Mouse (Mus musculus) liver, embryonic 11.5 days (tissue): ENCODE measurements around the gene Apoa2. TPM values are rescaled to one million over a fixed set of nuclear protein-coding genes. Genes with fewer than 3 reads are reported as not detected.

Experiments
- ATAC-seq: fragments of 200-750 bp; cut with Nextera tagmentation; replicated peaks from 2 replicates; pipeline ENCODE4 v1.8.0; 2017; ENCODE audit warnings: moderate number of reproducible peaks, mild to moderate bottlenecking, moderate TSS enrichment, moderate library complexity; ENCODE audit not compliant: low FRiP score
- DNase-seq: peaks from one replicate; pipeline ENCODE4 v3.0.0-alpha.2; 2017; ENCODE audit warnings: low spot score
- H3K27ac ChIP-seq: fragments of 300-500 bp; sonication (generic); 2 replicates; pipeline ENCODE4 v1.5.1; 2014; ENCODE audit warnings: mild to moderate bottlenecking, low read depth, low read length, control low read depth
- H3K27me3 ChIP-seq: fragments of 300-500 bp; sonication (generic); replicated peaks from 2 replicates; pipeline ENCODE4 v1.6.1; 2014; ENCODE audit warnings: low read length, mixed read lengths; ENCODE audit not compliant: control insufficient read depth, insufficient read depth
- H3K36me3 ChIP-seq: fragments of 300-500 bp; sonication (generic); 2 replicates; pipeline ENCODE4 v1.6.1; 2014; ENCODE audit warnings: mild to moderate bottlenecking, low read length, moderate library complexity, mixed read lengths; ENCODE audit not compliant: control insufficient read depth, insufficient read depth
- H3K4me1 ChIP-seq: fragments of 300-500 bp; sonication (generic); replicated peaks from 2 replicates; pipeline ENCODE4 v1.6.1; 2014; ENCODE audit warnings: low read length, mixed read lengths; ENCODE audit not compliant: control insufficient read depth, insufficient read depth
- H3K4me2 ChIP-seq: fragments of 300-500 bp; sonication (generic); 2 replicates; pipeline ENCODE4 v1.6.1; 2014; ENCODE audit warnings: mild to moderate bottlenecking, control low read depth, moderate library complexity
- H3K4me3 ChIP-seq: fragments of 300-500 bp; sonication (generic); 2 replicates; pipeline ENCODE4 v1.5.1; 2014; ENCODE audit warnings: low read depth, low read length, control low read depth
- H3K9ac ChIP-seq: fragments of 300-500 bp; sonication (generic); 2 replicates; pipeline ENCODE4 v1.6.1; 2014; ENCODE audit warnings: low read depth, low read length, control low read depth
- H3K9me3 ChIP-seq: fragments of 300-500 bp; sonication (generic); 2 replicates; pipeline ENCODE4 v1.6.1; 2016; ENCODE audit warnings: low read length, inconsistent platforms, mixed read lengths; ENCODE audit not compliant: control insufficient read depth
- WGBS: fragments of 180-500 bp; shearing (Covaris S2); extraction: QIAGEN DNeasy Blood & Tissue Kit; methylation state at CpG from one replicate; pipeline ENCODE4 v1.1.7; 2014; 5-methylcytosine and 5-hydroxymethylcytosine counted together
- polyA plus RNA-seq: library from polyadenylated mRNA; unstranded; fragments of >200 nt; fragmentation: Nextera tagmentation; extraction: Ambion mirVana; gene quantifications from 2 replicates; pipeline ENCODE4 v1.2.1, GENCODE M21; 2014

Apoa2 gene
- polyA plus RNA-seq, 1 experiment from 2014 or later, result 2,339 TPM

DNA sequence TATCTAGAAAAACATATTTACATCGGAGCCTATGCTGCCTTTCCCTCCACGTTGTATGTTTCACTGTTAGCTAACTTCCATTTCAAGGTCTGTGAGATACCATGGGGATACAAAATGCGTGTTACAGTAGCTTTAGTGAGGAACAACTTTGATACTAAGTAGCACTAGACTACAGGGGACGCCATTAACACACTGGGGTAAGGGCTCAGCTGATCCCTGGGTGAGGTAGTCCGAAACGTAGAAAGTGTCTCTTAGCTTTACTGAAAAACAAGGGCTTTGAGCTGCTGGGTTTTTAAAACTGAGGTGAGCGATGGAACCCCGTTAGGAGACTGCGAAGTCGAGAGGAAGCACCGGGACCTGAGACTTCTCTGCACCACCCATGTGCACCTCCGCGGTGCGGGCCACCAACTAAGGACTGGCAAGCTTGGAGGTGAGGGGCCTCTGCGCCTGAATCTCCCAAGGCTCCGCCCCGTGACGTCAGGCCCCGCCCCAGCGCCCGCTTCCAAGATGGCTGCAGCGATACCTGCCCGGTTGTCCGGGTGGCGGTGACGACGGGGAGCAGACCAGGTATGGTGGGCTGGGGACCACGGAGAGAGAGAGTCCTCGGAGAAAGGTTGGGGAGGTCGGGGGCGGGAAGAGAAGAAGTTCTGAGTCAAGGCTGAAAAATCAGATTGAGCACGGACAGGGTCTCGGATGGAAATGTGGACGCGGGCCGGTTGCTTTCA, 45.2 kb downstream of the Apoa2 start, which contains the start of gene B4galt3:
TSS of gene B4galt3 (plus strand) at position 481 of the 725 bp plus-strand sequence.
- Histone ChIP-seq H3K36me3 (peaks cover 17% of the 10 kb centered on the region), H3K4me2 (peak within 1 kb of the TSS; percentile 96), H3K27ac (peak within 1 kb of the TSS; percentile 74), H3K27me3 (no peaks in the 10 kb centered on the region), H3K4me1 (peaks cover 15% of the 10 kb centered on the region), H3K4me3 (peak within 1 kb of the TSS; percentile 90), H3K9me3 (no peaks in the 10 kb centered on the region), H3K9ac (peak within 1 kb of the TSS; percentile 89)
- WGBS, result 4% methylated on average over 36 of the region's 36 CpGs
- ATAC-seq, result peak; percentile 93
- peak; percentile 96 for DNase-seq

DNA sequence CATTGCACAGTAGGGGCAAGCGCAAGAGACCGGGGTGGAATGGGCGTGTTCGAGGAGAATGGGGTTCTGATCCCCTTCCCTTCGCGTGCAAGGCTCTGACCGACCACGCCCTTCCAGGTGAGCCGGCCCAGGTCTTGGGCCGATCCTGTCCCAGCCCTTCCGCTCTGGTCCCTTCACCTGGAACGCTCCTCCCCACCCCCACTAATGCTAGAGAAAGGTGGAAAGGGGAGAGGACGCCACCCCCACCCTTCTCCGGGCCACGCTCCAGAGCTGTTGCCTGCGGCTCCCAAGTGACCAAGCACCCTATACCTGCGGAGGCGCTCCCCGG, 45.7 kb downstream of the Apoa2 start:
- peak overlapping the region; percentile 74 for H3K27ac ChIP-seq
- DNase-seq (peak; percentile 55), ATAC-seq (peak; percentile 61)
- H3K36me3 ChIP-seq, result peaks cover 17% of the 10 kb centered on the region
- H3K9me3 ChIP-seq, result no peaks in the 10 kb centered on the region
- H3K4me3 ChIP-seq, result peak overlapping the region; percentile 90
- peak overlapping the region; percentile 96 for H3K4me2 ChIP-seq
- peaks cover 15% of the 10 kb centered on the region for H3K4me1 ChIP-seq
- no peaks in the 10 kb centered on the region for H3K27me3 ChIP-seq
- WGBS, result 1% methylated on average over 19 of the region's 19 CpGs
- H3K9ac ChIP-seq, result peak overlapping the region; percentile 89

DNA sequence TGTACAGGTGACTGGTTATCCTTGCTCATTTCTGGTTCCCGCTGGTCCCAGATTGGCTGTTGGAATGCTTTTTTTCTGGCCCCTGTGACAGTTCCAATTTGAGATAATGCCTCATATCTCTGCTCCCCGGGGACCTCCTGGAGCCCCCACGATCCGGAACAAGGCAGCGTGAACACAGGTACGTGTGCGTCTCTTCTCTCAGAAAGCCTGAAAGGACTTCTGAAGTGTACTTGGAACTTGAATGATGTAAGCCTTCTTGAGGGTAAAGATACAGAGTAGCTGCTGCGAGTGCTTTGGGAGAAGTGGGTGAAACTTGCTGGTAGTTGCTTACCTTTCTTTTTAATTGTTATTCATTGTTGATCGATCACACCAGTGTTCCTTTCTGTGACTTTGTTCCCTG, 46.3 kb downstream of the Apoa2 start:
- no peaks in the 10 kb centered on the region for H3K27me3 ChIP-seq
- H3K9me3 ChIP-seq, result no peaks in the 10 kb centered on the region
- H3K9ac ChIP-seq, result peak overlapping the region; percentile 89
- peaks cover 15% of the 10 kb centered on the region for H3K4me1 ChIP-seq
- H3K4me2 ChIP-seq, result peak overlapping the region; percentile 96
- H3K27ac ChIP-seq, result peak overlapping the region; percentile 74; the same call in 1 of the 2 replicates
- no peak for ATAC-seq
- peak overlapping the region; percentile 90 for H3K4me3 ChIP-seq
- WGBS, result 31% methylated on average over 9 of the region's 9 CpGs
- H3K36me3 ChIP-seq, result peaks cover 22% of the 10 kb centered on the region
- no peak for DNase-seq

DNA sequence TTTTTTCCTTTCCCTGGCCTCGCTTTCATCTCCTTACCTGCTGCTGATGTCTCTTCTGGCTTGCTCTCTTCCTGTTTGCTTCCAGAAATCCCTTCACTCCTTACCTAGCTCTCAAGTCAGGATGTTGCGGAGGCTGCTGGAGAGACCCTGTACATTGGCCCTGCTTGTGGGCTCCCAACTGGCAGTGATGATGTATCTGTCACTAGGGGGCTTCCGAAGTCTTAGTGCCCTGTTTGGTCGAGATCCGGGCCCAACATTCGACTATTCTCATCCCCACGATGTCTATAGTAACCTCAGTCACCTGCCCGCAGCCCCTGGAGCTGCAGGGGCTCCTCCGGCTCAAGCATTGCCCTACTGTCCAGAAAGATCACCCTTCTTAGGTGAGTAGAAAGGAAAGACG, 46.8 kb downstream of the Apoa2 start:
- 55% methylated on average over 10 of the region's 10 CpGs for whole genome bisulfite sequencing
- DNase-seq (no peak), ATAC-seq (no peak)
- H3K36me3 ChIP-seq, result peaks cover 24% of the 10 kb centered on the region
- H3K27me3 ChIP-seq, result no peaks in the 10 kb centered on the region
- peak overlapping the region; percentile 70; the same call in 1 of the 2 replicates for H3K27ac ChIP-seq
- peak overlapping the region; percentile 89; the same call in 1 of the 2 replicates for H3K9ac ChIP-seq
- H3K4me3 ChIP-seq, result peak overlapping the region; percentile 90
- H3K4me2 ChIP-seq, result peak overlapping the region; percentile 96
- peaks cover 15% of the 10 kb centered on the region for H3K4me1 ChIP-seq
- H3K9me3 ChIP-seq, result no peaks in the 10 kb centered on the region

DNA sequence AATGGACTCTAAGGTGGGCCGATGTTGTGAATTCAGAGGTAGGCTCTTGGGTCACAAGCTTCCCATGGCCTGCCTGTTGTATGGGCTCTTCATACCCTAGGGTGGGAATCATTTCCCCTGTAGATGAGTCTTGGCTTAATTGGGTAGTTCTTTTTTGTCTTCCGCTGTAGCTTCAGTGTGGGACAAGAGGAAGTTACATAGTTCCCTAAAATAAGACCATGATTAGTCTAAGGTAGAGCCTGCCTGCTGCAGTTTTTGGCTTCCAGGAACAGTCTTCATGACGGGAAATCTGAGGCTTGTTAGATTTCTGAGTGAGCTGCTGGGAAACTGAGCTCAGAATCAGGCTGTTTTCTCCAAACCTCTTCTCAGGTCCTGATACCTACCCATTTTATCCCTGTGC, 47.2 kb downstream of the Apoa2 start:
- no peak for DNase-seq
- 82% methylated on average over 3 of the region's 3 CpGs for WGBS
- no peaks in the 10 kb centered on the region for H3K27me3 ChIP-seq
- peak overlapping the region; percentile 96 for H3K4me2 ChIP-seq
- peak overlapping the region; percentile 89 for H3K9ac ChIP-seq
- H3K4me3 ChIP-seq, result peak overlapping the region; percentile 90; the same call in 1 of the 2 replicates
- ATAC-seq, result no peak
- peak overlapping the region; percentile 70; the same call in 1 of the 2 replicates for H3K27ac ChIP-seq
- no peaks in the 10 kb centered on the region for H3K9me3 ChIP-seq
- peaks cover 29% of the 10 kb centered on the region for H3K36me3 ChIP-seq
- H3K4me1 ChIP-seq, result peaks cover 15% of the 10 kb centered on the region

DNA sequence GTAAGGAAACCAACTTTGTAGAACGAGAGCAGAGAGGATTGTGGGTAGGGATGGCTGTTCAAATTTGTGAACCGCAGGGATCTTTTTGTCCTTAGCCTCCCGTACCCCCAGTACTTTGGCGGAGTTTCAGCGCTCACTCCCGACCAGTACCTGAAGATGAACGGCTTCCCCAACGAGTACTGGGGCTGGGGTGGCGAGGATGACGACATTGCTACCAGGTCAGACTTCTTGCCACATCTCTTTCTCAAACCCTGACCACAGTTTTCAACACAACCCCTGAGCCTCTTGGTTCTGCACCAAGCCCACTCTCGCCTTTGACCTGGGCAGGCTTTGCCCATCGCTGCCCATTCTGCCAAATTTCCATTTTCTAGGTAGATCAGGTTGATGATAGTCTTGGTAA, 49.3 kb downstream of the Apoa2 start:
- H3K4me1 ChIP-seq, result peaks cover 15% of the 10 kb centered on the region
- no peak overlapping the region for H3K9ac ChIP-seq
- no peak overlapping the region for H3K4me2 ChIP-seq
- no peaks in the 10 kb centered on the region for H3K27me3 ChIP-seq
- H3K27ac ChIP-seq, result no peak overlapping the region
- no peak for ATAC-seq
- DNase-seq, result no peak
- peaks cover 45% of the 10 kb centered on the region for H3K36me3 ChIP-seq
- H3K9me3 ChIP-seq, result no peaks in the 10 kb centered on the region
- H3K4me3 ChIP-seq, result no peak overlapping the region
- WGBS, result 92% methylated on average over 12 of the region's 12 CpGs

DNA sequence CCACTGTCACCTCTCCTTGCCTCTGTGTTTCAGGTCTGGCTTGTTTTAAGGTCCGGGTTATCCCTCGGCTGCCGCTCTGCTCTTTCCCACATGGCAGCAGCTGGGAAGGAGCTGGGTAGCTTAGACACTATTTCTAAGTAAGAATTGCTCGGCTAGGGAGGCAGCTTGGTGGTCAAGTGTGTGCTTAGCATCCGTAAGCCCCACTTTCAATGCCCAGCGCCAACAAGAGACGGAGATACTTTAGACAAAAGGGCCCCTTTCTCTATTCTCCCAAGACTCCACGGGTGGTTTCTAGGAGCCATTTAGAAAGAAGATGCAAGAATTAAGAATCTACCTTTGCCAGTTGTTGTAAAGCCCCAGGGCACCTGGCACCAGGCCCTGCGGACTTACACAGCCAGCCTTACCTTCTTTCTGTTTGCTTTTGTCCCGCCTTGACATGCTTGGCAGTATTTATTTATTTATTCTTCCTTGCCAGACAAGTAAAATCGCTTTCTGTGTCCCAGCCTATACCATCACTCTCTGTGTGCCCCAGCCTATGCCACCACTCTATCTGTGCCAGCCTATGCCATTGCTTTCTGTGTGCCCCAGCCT, 50.4 kb downstream of the Apoa2 start:
- H3K9ac ChIP-seq, result no peak overlapping the region
- DNase-seq (no peak), ATAC-seq (no peak)
- H3K9me3 ChIP-seq, result no peaks in the 10 kb centered on the region
- H3K27me3 ChIP-seq, result no peaks in the 10 kb centered on the region
- H3K4me2 ChIP-seq, result no peak overlapping the region
- 91% methylated on average over 11 of the region's 11 CpGs for WGBS
- H3K27ac ChIP-seq, result no peak overlapping the region
- no peak overlapping the region; the same call in 1 of the 2 replicates for H3K4me3 ChIP-seq
- peaks cover 12% of the 10 kb centered on the region for H3K4me1 ChIP-seq
- H3K36me3 ChIP-seq, result peaks cover 45% of the 10 kb centered on the region
